Mouse (Mus musculus): Measurements from ENCODE around the gene Apoa5.
A peak's percentile ranks its signal among the peaks of the same experiment; 100 is the strongest.

Gene Apoa5

GRCm38 (mm10) chr9:46268343-46268873 is at the start of gene Apoa5:
Apoa5 (plus strand) TSS chr9:46268633.
- no peak for DNase-seq

GRCm38 (mm10) chr9:46223090-46223489 is 45.3 kb upstream of the Apoa5 start:
- no peak for DNase-seq

GRCm38 (mm10) chr9:46224101-46224500 is 44.3 kb upstream of the Apoa5 start:
- DNase-seq = no peak

- no peak for DNase-seq
Measured at GRCm38 (mm10) chr9:46224945-46225660, 43.3 kb upstream of the Apoa5 start.

GRCm38 (mm10) chr9:46227064-46227614 is 41.3 kb upstream of the Apoa5 start:
- no peak for DNase-seq

- DNase-seq = no peak
Measured at GRCm38 (mm10) chr9:46228491-46228890, 39.9 kb upstream of the Apoa5 start, which contains the start of gene Apoa1. Apoa1 (plus strand) TSS chr9:46228580.

GRCm38 (mm10) chr9:46229573-46230449 is 38.6 kb upstream of the Apoa5 start:
- DNase-seq = peak; percentile 68

GRCm38 (mm10) chr9:46230450-46230975 is 37.9 kb upstream of the Apoa5 start:
- no peak for DNase-seq

GRCm38 (mm10) chr9:46235196-46235595 is 33.2 kb upstream of the Apoa5 start:
- DNase-seq = no peak

- DNase-seq = no peak
Measured at GRCm38 (mm10) chr9:46235596-46235648, 33.0 kb upstream of the Apoa5 start, which contains the start of gene Apoc3. Apoc3 (minus strand) TSS chr9:46235636.

- no peak for DNase-seq
Measured at GRCm38 (mm10) chr9:46235649-46236048, 32.8 kb upstream of the Apoa5 start.

- no peak for DNase-seq
Measured at GRCm38 (mm10) chr9:46238850-46239249, 29.6 kb upstream of the Apoa5 start.

GRCm38 (mm10) chr9:46240526-46241153 is 27.8 kb upstream of the Apoa5 start, which contains the start of gene Apoa4:
Apoa4 (plus strand) TSS chr9:46240696.
- DNase-seq = no peak

GRCm38 (mm10) chr9:46241818-46242217 is 26.6 kb upstream of the Apoa5 start:
- no peak for DNase-seq

- no peak for DNase-seq
Measured at GRCm38 (mm10) chr9:46243122-46243521, 25.3 kb upstream of the Apoa5 start.

- no peak for DNase-seq
Measured at GRCm38 (mm10) chr9:46243584-46243983, 24.8 kb upstream of the Apoa5 start.

GRCm38 (mm10) chr9:46246752-46247324 is 21.6 kb upstream of the Apoa5 start:
- peak; percentile 47 for DNase-seq

- no peak for DNase-seq
Measured at GRCm38 (mm10) chr9:46256177-46256576, 12.3 kb upstream of the Apoa5 start.

GRCm38 (mm10) chr9:46256658-46257385 is 11.6 kb upstream of the Apoa5 start:
- DNase-seq = no peak

GRCm38 (mm10) chr9:46257546-46257945 is 10.9 kb upstream of the Apoa5 start:
- DNase-seq = no peak

GRCm38 (mm10) chr9:46259111-46259510 is 9.3 kb upstream of the Apoa5 start:
- no peak for DNase-seq

GRCm38 (mm10) chr9:46261131-46261530 is 7.3 kb upstream of the Apoa5 start:
- DNase-seq = no peak
